Mouse (Mus musculus): ENCODE results near the gene Stac. TPM values are rescaled to one million over a fixed set of nuclear protein-coding genes. Genes with fewer than 3 reads are reported as not detected.
A peak's percentile ranks its signal among the peaks of the same experiment; 100 is the strongest.

Gene Stac
- polyA plus RNA-seq (2015; fragmentation: Nextera tagmentation; extraction: Ambion mirVana), result 12.4 and 12.7 TPM in 2 replicates

GRCm38 (mm10) chr9:111689680-111690483 is at the start of gene Stac:
Stac (minus strand) TSS chr9:111690348.
- Histone ChIP-seq H3K27me3 (replicated peaks; ENCODE audit: control insufficient read depth, insufficient read depth, low read length) (peaks cover 2% of the 10 kb centered on the region; the same call in 1 of the 2 replicates), H3K4me2 (ENCODE audit: low read length) (peak within 1 kb of the TSS; percentile 93), H3K4me3 (ENCODE audit: low read length) (peak within 1 kb of the TSS; percentile 60), H3K27ac (ENCODE audit: low read depth, low read length) (peak within 1 kb of the TSS; percentile 11), H3K9ac (ENCODE audit: low read depth, low read length) (peak within 1 kb of the TSS; percentile 78), H3K36me3 (ENCODE audit: control insufficient read depth, insufficient read depth, low read length) (no peaks in the 10 kb centered on the region), H3K4me1 (ENCODE audit: control insufficient read depth, insufficient read depth, low read depth, low read length) (peaks cover 8% of the 10 kb centered on the region; the same call in 1 of the 2 replicates), H3K9me3 (ENCODE audit: control insufficient read depth, low read length) (no peaks in the 10 kb centered on the region)
- peak; percentile 74 for ATAC-seq
- WGBS, result 2% methylated on average over 63 of the region's 64 CpGs

GRCm38 (mm10) chr9:111739431-111740245 is 49.5 kb upstream of the Stac start:
- no peaks in the 10 kb centered on the region for H3K9me3 ChIP-seq (ENCODE audit: control insufficient read depth, low read length)
- 58% methylated on average over 10 of the region's 10 CpGs for WGBS
- H3K27me3 ChIP-seq (replicated peaks; ENCODE audit: control insufficient read depth, insufficient read depth, low read length), result no peaks in the 10 kb centered on the region
- no peaks in the 10 kb centered on the region for H3K36me3 ChIP-seq (ENCODE audit: control insufficient read depth, insufficient read depth, low read length)
- no peak overlapping the region for H3K27ac ChIP-seq (ENCODE audit: low read depth, low read length)
- no peaks in the 10 kb centered on the region; the same call in 1 of the 2 replicates for H3K4me1 ChIP-seq (ENCODE audit: control insufficient read depth, insufficient read depth, low read depth, low read length)
- H3K9ac ChIP-seq (ENCODE audit: low read depth, low read length), result no peak overlapping the region
- H3K4me2 ChIP-seq (ENCODE audit: low read length), result no peak overlapping the region
- peak; percentile 68; the same call in 1 of the 2 replicates for ATAC-seq
- no peak overlapping the region for H3K4me3 ChIP-seq (ENCODE audit: low read length)

GRCm38 (mm10) chr9:111739026-111739425 is 48.9 kb upstream of the Stac start:
- WGBS, result 68% methylated on average over 3 of the region's 3 CpGs
- H3K4me1 ChIP-seq (ENCODE audit: control insufficient read depth, insufficient read depth, low read depth, low read length), result no peaks in the 10 kb centered on the region; the same call in 1 of the 2 replicates
- no peak overlapping the region for H3K9ac ChIP-seq (ENCODE audit: low read depth, low read length)
- H3K4me3 ChIP-seq (ENCODE audit: low read length), result no peak overlapping the region
- H3K36me3 ChIP-seq (ENCODE audit: control insufficient read depth, insufficient read depth, low read length), result no peaks in the 10 kb centered on the region
- H3K27ac ChIP-seq (ENCODE audit: low read depth, low read length), result no peak overlapping the region
- H3K27me3 ChIP-seq (replicated peaks; ENCODE audit: control insufficient read depth, insufficient read depth, low read length), result no peaks in the 10 kb centered on the region
- no peak overlapping the region for H3K4me2 ChIP-seq (ENCODE audit: low read length)
- ATAC-seq, result no peak
- H3K9me3 ChIP-seq (ENCODE audit: control insufficient read depth, low read length), result no peaks in the 10 kb centered on the region

- no peak for ATAC-seq
- H3K27me3 ChIP-seq (replicated peaks; ENCODE audit: control insufficient read depth, insufficient read depth, low read length), result no peaks in the 10 kb centered on the region
- no peak overlapping the region for H3K4me3 ChIP-seq (ENCODE audit: low read length)
- H3K9me3 ChIP-seq (ENCODE audit: control insufficient read depth, low read length), result no peaks in the 10 kb centered on the region
- H3K9ac ChIP-seq (ENCODE audit: low read depth, low read length), result no peak overlapping the region
- H3K4me2 ChIP-seq (ENCODE audit: low read length), result no peak overlapping the region
- no peaks in the 10 kb centered on the region; the same call in 1 of the 2 replicates for H3K4me1 ChIP-seq (ENCODE audit: control insufficient read depth, insufficient read depth, low read depth, low read length)
- H3K27ac ChIP-seq (ENCODE audit: low read depth, low read length), result no peak overlapping the region
- 89% methylated on average over 2 of the region's 2 CpGs for WGBS
- no peaks in the 10 kb centered on the region for H3K36me3 ChIP-seq (ENCODE audit: control insufficient read depth, insufficient read depth, low read length)
Observed at GRCm38 (mm10) chr9:111737796-111738195, 47.6 kb upstream of the Stac start.

- no peaks in the 10 kb centered on the region for H3K36me3 ChIP-seq (ENCODE audit: control insufficient read depth, insufficient read depth, low read length)
- no peak overlapping the region for H3K4me3 ChIP-seq (ENCODE audit: low read length)
- H3K27ac ChIP-seq (ENCODE audit: low read depth, low read length), result no peak overlapping the region
- no peak for ATAC-seq
- H3K27me3 ChIP-seq (replicated peaks; ENCODE audit: control insufficient read depth, insufficient read depth, low read length), result no peaks in the 10 kb centered on the region
- no peaks in the 10 kb centered on the region; the same call in 1 of the 2 replicates for H3K4me1 ChIP-seq (ENCODE audit: control insufficient read depth, insufficient read depth, low read depth, low read length)
- H3K9me3 ChIP-seq (ENCODE audit: control insufficient read depth, low read length), result no peaks in the 10 kb centered on the region
- WGBS, result 83% methylated on average over 3 of the region's 3 CpGs
- H3K9ac ChIP-seq (ENCODE audit: low read depth, low read length), result no peak overlapping the region
- no peak overlapping the region for H3K4me2 ChIP-seq (ENCODE audit: low read length)
Observed at GRCm38 (mm10) chr9:111735931-111736330, 45.8 kb upstream of the Stac start.

- Histone ChIP-seq H3K4me2 (ENCODE audit: low read length) (no peak overlapping the region), H3K36me3 (ENCODE audit: control insufficient read depth, insufficient read depth, low read length) (no peaks in the 10 kb centered on the region), H3K9ac (ENCODE audit: low read depth, low read length) (no peak overlapping the region), H3K27ac (ENCODE audit: low read depth, low read length) (no peak overlapping the region), H3K4me1 (ENCODE audit: control insufficient read depth, insufficient read depth, low read depth, low read length) (no peaks in the 10 kb centered on the region), H3K27me3 (replicated peaks; ENCODE audit: control insufficient read depth, insufficient read depth, low read length) (no peaks in the 10 kb centered on the region), H3K4me3 (ENCODE audit: low read length) (no peak overlapping the region), H3K9me3 (ENCODE audit: control insufficient read depth, low read length) (no peaks in the 10 kb centered on the region)
- ATAC-seq, result no peak
- WGBS, result 82% methylated on average over 9 of the region's 9 CpGs
Observed at GRCm38 (mm10) chr9:111731939-111732670, 42.0 kb upstream of the Stac start.

GRCm38 (mm10) chr9:111724981-111725593 is 34.9 kb upstream of the Stac start:
- no peak overlapping the region for H3K27ac ChIP-seq (ENCODE audit: low read depth, low read length)
- no peak for ATAC-seq
- H3K4me2 ChIP-seq (ENCODE audit: low read length), result no peak overlapping the region
- no peaks in the 10 kb centered on the region for H3K4me1 ChIP-seq (ENCODE audit: control insufficient read depth, insufficient read depth, low read depth, low read length)
- no peaks in the 10 kb centered on the region for H3K27me3 ChIP-seq (replicated peaks; ENCODE audit: control insufficient read depth, insufficient read depth, low read length)
- no peak overlapping the region for H3K9ac ChIP-seq (ENCODE audit: low read depth, low read length)
- H3K4me3 ChIP-seq (ENCODE audit: low read length), result no peak overlapping the region
- no peaks in the 10 kb centered on the region for H3K36me3 ChIP-seq (ENCODE audit: control insufficient read depth, insufficient read depth, low read length)
- WGBS, result 23% methylated on average over 5 of the region's 5 CpGs
- no peaks in the 10 kb centered on the region for H3K9me3 ChIP-seq (ENCODE audit: control insufficient read depth, low read length)

- no peak overlapping the region for H3K27ac ChIP-seq (ENCODE audit: low read depth, low read length)
- no peaks in the 10 kb centered on the region for H3K4me1 ChIP-seq (ENCODE audit: control insufficient read depth, insufficient read depth, low read depth, low read length)
- 69% methylated on average over 3 of the region's 3 CpGs for WGBS
Observed at GRCm38 (mm10) chr9:111714457-111714856, 24.3 kb upstream of the Stac start.

More at GRCm38 (mm10) chr9:111714457-111714856, 24.3 kb upstream of the Stac start:
- Histone ChIP-seq H3K9me3 (ENCODE audit: control insufficient read depth, low read length) (no peaks in the 10 kb centered on the region), H3K27me3 (replicated peaks; ENCODE audit: control insufficient read depth, insufficient read depth, low read length) (no peaks in the 10 kb centered on the region), H3K4me2 (ENCODE audit: low read length) (no peak overlapping the region), H3K4me3 (ENCODE audit: low read length) (no peak overlapping the region), H3K36me3 (ENCODE audit: control insufficient read depth, insufficient read depth, low read length) (no peaks in the 10 kb centered on the region), H3K9ac (ENCODE audit: low read depth, low read length) (no peak overlapping the region)
- no peak for ATAC-seq
